Mouse (Mus musculus) liver, embryonic 15.5 days (tissue): ENCODE measurements around the gene Arhgef38. TPM values are rescaled to one million over a fixed set of nuclear protein-coding genes. Genes with fewer than 3 reads are reported as not detected.

Experiments used
- ATAC-seq: fragments of 200-750 bp; cut with Nextera tagmentation; 2 replicates; pipeline ENCODE4 v1.8.0; 2017; ENCODE audit warnings: moderate number of reproducible peaks, mild to moderate bottlenecking, moderate library complexity; ENCODE audit not compliant: insufficient read depth
- H3K27ac ChIP-seq: fragments of 300-500 bp; sonication (generic); replicated peaks from 2 replicates; pipeline ENCODE4 v1.5.1; 2015; ENCODE audit warnings: mild to moderate bottlenecking, inconsistent platforms
- H3K27me3 ChIP-seq: fragments of 300-500 bp; sonication (generic); 2 replicates; pipeline ENCODE4 v1.6.1; 2015; ENCODE audit warnings: mild to moderate bottlenecking, inconsistent platforms
- H3K36me3 ChIP-seq: fragments of 300-500 bp; sonication (generic); replicated peaks from 2 replicates; pipeline ENCODE4 v1.6.1; 2015; ENCODE audit warnings: moderate library complexity, mild to moderate bottlenecking, inconsistent platforms
- H3K4me1 ChIP-seq: fragments of 300-500 bp; sonication (generic); replicated peaks from 2 replicates; pipeline ENCODE4 v1.6.1; 2015; ENCODE audit warnings: inconsistent platforms
- H3K4me2 ChIP-seq: fragments of 300-500 bp; sonication (generic); 2 replicates; pipeline ENCODE4 v1.6.1; 2015; ENCODE audit warnings: moderate library complexity, mild to moderate bottlenecking, inconsistent platforms
- H3K4me3 ChIP-seq: fragments of 300-500 bp; sonication (generic); replicated peaks from 2 replicates; pipeline ENCODE4 v1.5.1; 2015; ENCODE audit warnings: mild to moderate bottlenecking, inconsistent platforms
- H3K9ac ChIP-seq: fragments of 300-500 bp; sonication (generic); 2 replicates; pipeline ENCODE4 v1.6.1; 2015; ENCODE audit warnings: moderate library complexity, mild to moderate bottlenecking, inconsistent platforms
- H3K9me3 ChIP-seq: fragments of 300-500 bp; sonication (generic); replicated peaks from 2 replicates; pipeline ENCODE4 v1.6.1; 2016; ENCODE audit warnings: inconsistent platforms
- WGBS: fragments of 180-500 bp; shearing (Covaris S2); methylation state at CpG from one replicate; pipeline ENCODE4 v1.1.7; 2015; ENCODE audit warnings: mixed read lengths; ENCODE audit not compliant: insufficient replicate concordance; 5-methylcytosine and 5-hydroxymethylcytosine counted together
- polyA plus RNA-seq: library from polyadenylated mRNA; unstranded; fragments of >200 nt; fragmentation: Nextera tagmentation; extraction: Ambion mirVana; gene quantifications from 2 replicates; pipeline ENCODE4 v1.2.1, GENCODE M21; 2015

Gene Arhgef38
- polyA plus RNA-seq = not detected in 2 replicates

GRCm38 (mm10) chr3:133234821-133235295, at the start of gene Arhgef38:
TSS of gene Arhgef38 (minus strand) at chr3:133234949.
- no peak within 1 kb of the TSS for H3K4me2 ChIP-seq
- no peaks in the 10 kb centered on the region for H3K36me3 ChIP-seq
- no peaks in the 10 kb centered on the region for H3K27me3 ChIP-seq
- no peak within 1 kb of the TSS for H3K27ac ChIP-seq
- no peak within 1 kb of the TSS for H3K9ac ChIP-seq
- H3K4me3 ChIP-seq = no peak within 1 kb of the TSS
- WGBS = 40% methylated on average over 12 of the region's 12 CpGs
- H3K9me3 ChIP-seq = no peaks in the 10 kb centered on the region
- H3K4me1 ChIP-seq = no peaks in the 10 kb centered on the region
- ATAC-seq = no peak

- H3K4me2 ChIP-seq = no peak overlapping the region
- no peak overlapping the region for H3K27ac ChIP-seq
- H3K4me1 ChIP-seq = no peaks in the 10 kb centered on the region
- no peaks in the 10 kb centered on the region for H3K27me3 ChIP-seq
- no peak overlapping the region for H3K9ac ChIP-seq
- 5% methylated on average over 3 of the region's 3 CpGs for WGBS
- no peaks in the 10 kb centered on the region for H3K36me3 ChIP-seq
- no peak for ATAC-seq
- no peak overlapping the region for H3K4me3 ChIP-seq
- H3K9me3 ChIP-seq = no peaks in the 10 kb centered on the region
Measured at GRCm38 (mm10) chr3:133271887-133272286, 37.1 kb upstream of the Arhgef38 start.

GRCm38 (mm10) chr3:133258860-133259259, 24.1 kb upstream of the Arhgef38 start:
- Histone ChIP-seq H3K27me3 (no peaks in the 10 kb centered on the region), H3K36me3 (no peaks in the 10 kb centered on the region), H3K4me3 (no peak overlapping the region), H3K4me1 (no peaks in the 10 kb centered on the region), H3K27ac (no peak overlapping the region), H3K9ac (no peak overlapping the region), H3K9me3 (no peaks in the 10 kb centered on the region), H3K4me2 (no peak overlapping the region)
- ATAC-seq = no peak
- 52% methylated on average over 2 of the region's 2 CpGs for WGBS

GRCm38 (mm10) chr3:133255842-133256241, 21.1 kb upstream of the Arhgef38 start:
- Histone ChIP-seq H3K27me3 (no peaks in the 10 kb centered on the region), H3K9ac (no peak overlapping the region), H3K36me3 (no peaks in the 10 kb centered on the region), H3K4me3 (no peak overlapping the region), H3K27ac (no peak overlapping the region), H3K9me3 (no peaks in the 10 kb centered on the region), H3K4me1 (no peaks in the 10 kb centered on the region), H3K4me2 (no peak overlapping the region)
- WGBS = 68% methylated on average over 4 of the region's 4 CpGs
- ATAC-seq = no peak

- Histone ChIP-seq H3K4me2 (no peak overlapping the region), H3K36me3 (no peaks in the 10 kb centered on the region), H3K27me3 (no peaks in the 10 kb centered on the region), H3K9me3 (no peaks in the 10 kb centered on the region), H3K4me3 (no peak overlapping the region), H3K9ac (no peak overlapping the region), H3K4me1 (no peaks in the 10 kb centered on the region), H3K27ac (no peak overlapping the region)
- WGBS = 69% methylated on average over 9 of the region's 9 CpGs
- no peak for ATAC-seq
Measured at GRCm38 (mm10) chr3:133244027-133244426, 9.3 kb upstream of the Arhgef38 start.

DNA sequence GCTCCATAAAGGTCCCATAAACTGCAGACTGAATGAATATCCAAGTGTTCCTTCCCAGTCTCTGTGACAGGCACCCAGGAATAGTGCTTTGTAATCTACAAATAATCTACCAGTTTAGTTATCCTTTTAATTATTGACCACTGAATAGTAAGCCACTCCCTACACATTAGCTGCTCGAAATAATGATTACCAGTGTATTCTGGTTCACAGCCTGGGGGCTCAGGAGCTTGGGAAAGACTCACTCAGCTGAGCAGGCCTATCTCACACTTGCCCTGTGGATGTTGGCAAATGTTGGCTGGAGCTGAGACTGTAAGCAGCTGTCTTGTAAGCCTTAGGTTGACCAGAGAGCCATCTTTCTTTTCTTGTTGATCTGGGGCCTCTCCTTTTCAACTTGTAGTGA, 7.2 kb upstream of the Arhgef38 start:
- ATAC-seq = no peak
- H3K27me3 ChIP-seq = no peaks in the 10 kb centered on the region
- H3K9ac ChIP-seq = no peak overlapping the region
- 38% methylated on average over 1 of the region's 1 CpGs for whole genome bisulfite sequencing
- H3K4me1 ChIP-seq = no peaks in the 10 kb centered on the region
- H3K36me3 ChIP-seq = no peaks in the 10 kb centered on the region
- H3K4me2 ChIP-seq = no peak overlapping the region
- H3K4me3 ChIP-seq = no peak overlapping the region
- H3K9me3 ChIP-seq = no peaks in the 10 kb centered on the region
- H3K27ac ChIP-seq = no peak overlapping the region

- no peaks in the 10 kb centered on the region for H3K4me1 ChIP-seq
- no peaks in the 10 kb centered on the region for H3K27me3 ChIP-seq
- H3K36me3 ChIP-seq = no peaks in the 10 kb centered on the region
- H3K27ac ChIP-seq = no peak overlapping the region
- no peak for ATAC-seq
- no peak overlapping the region for H3K4me3 ChIP-seq
- H3K9me3 ChIP-seq = no peaks in the 10 kb centered on the region
- H3K4me2 ChIP-seq = no peak overlapping the region
- H3K9ac ChIP-seq = no peak overlapping the region
- 49% methylated on average over 9 of the region's 9 CpGs for WGBS
Measured at GRCm38 (mm10) chr3:133233993-133234392, 756 bp downstream of the Arhgef38 start.

- no peaks in the 10 kb centered on the region for H3K36me3 ChIP-seq
- no peak overlapping the region for H3K4me2 ChIP-seq
- ATAC-seq = no peak
- H3K9ac ChIP-seq = no peak overlapping the region
- H3K27me3 ChIP-seq = no peaks in the 10 kb centered on the region
- H3K9me3 ChIP-seq = no peaks in the 10 kb centered on the region
- no peak overlapping the region for H3K27ac ChIP-seq
- H3K4me1 ChIP-seq = no peaks in the 10 kb centered on the region
- H3K4me3 ChIP-seq = no peak overlapping the region
- 56% methylated on average over 2 of the region's 2 CpGs for WGBS
Measured at GRCm38 (mm10) chr3:133230427-133230826, 4.3 kb downstream of the Arhgef38 start.

DNA sequence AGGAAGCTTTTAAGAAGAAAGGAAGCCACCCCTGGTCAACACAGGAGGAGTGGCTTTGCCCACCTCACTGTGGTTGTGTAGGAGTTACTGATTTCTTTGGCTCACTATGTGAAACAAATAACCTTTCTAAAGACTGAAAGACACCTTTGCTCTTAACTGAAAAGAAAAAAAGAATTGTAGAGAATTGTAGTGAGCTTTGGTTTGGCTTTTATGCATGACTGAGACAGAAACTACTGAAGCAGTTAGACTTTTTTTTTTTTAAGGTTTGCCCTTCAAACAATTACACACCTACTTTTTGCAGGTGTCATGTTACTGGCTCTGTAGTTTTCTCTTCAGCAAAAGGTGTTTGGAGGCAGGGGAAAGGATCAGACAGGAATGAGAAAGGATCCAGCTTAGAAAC, 5.2 kb downstream of the Arhgef38 start:
- no peak for ATAC-seq
- no peak overlapping the region for H3K4me3 ChIP-seq
- H3K9ac ChIP-seq = no peak overlapping the region
- H3K4me1 ChIP-seq = no peaks in the 10 kb centered on the region
- no peaks in the 10 kb centered on the region for H3K9me3 ChIP-seq
- no peaks in the 10 kb centered on the region for H3K27me3 ChIP-seq
- no peaks in the 10 kb centered on the region for H3K36me3 ChIP-seq
- no peak overlapping the region for H3K27ac ChIP-seq
- no peak overlapping the region for H3K4me2 ChIP-seq

- Histone ChIP-seq H3K9me3 (no peaks in the 10 kb centered on the region), H3K9ac (no peak overlapping the region), H3K4me1 (no peaks in the 10 kb centered on the region), H3K4me2 (no peak overlapping the region), H3K27me3 (no peaks in the 10 kb centered on the region), H3K27ac (no peak overlapping the region), H3K36me3 (no peaks in the 10 kb centered on the region), H3K4me3 (no peak overlapping the region)
- no peak for ATAC-seq
- 71% methylated on average over 19 of the region's 19 CpGs for WGBS
Measured at GRCm38 (mm10) chr3:133227258-133228012, 7.3 kb downstream of the Arhgef38 start.

GRCm38 (mm10) chr3:133218501-133218900, 16.2 kb downstream of the Arhgef38 start:
- 71% methylated on average over 7 of the region's 7 CpGs for WGBS
- no peaks in the 10 kb centered on the region for H3K27me3 ChIP-seq
- H3K4me2 ChIP-seq = no peak overlapping the region
- H3K27ac ChIP-seq = no peak overlapping the region
- H3K4me1 ChIP-seq = no peaks in the 10 kb centered on the region
- H3K4me3 ChIP-seq = no peak overlapping the region
- no peaks in the 10 kb centered on the region for H3K36me3 ChIP-seq
- no peak for ATAC-seq
- no peaks in the 10 kb centered on the region for H3K9me3 ChIP-seq
- no peak overlapping the region for H3K9ac ChIP-seq
